Mouse (Mus musculus): ENCODE measurements around the gene Usp30.
A peak's percentile ranks its signal among the peaks of the same experiment; 100 is the strongest.

Gene Usp30

DNA sequence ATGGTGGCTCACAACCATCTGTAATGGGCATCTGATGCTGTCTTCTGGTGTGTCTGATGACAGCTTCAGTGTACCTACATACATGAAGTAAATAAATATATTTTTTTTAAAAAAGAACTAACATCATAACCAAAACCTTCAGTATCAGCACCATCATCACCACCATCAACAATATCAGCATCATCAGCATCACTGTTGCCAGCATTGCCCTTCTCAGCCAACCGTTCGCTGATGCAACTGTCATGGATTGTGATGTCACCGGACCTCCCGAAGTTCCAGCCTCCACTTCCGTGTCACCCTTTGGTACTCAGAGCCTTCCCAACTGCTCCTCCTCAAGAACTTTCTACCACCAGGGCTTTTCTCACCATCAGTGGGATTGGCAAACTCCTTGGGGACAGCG, at the start of gene Usp30:
Gene Usp30, plus strand, starts transcription at position 301 of the 400 bp plus-strand sequence.
- no peak for DNase-seq (ENCODE audit: low spot score in 2 of 2)

DNA sequence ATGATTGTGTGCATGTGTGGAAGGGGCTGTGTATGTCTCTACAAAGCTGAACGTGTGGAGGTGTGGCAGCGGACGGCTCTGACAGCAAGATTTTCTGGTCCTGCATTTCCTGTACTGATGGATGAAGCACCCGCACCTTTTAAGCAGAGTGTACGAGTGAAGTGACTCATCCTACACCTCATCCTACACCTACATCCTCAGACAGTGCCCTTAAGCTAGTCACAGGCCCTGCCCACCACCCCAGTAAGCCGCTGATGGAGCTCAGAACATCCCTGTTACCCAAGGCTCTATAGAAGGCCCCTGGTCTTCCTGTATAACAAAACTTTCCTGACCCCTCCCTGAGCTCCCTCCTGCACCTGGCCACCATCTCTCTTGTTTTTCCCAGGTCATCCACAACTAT, 40.9 kb upstream of the Usp30 start:
- DNase-seq (ENCODE audit: low spot score in 2 of 2), result no peak

DNA sequence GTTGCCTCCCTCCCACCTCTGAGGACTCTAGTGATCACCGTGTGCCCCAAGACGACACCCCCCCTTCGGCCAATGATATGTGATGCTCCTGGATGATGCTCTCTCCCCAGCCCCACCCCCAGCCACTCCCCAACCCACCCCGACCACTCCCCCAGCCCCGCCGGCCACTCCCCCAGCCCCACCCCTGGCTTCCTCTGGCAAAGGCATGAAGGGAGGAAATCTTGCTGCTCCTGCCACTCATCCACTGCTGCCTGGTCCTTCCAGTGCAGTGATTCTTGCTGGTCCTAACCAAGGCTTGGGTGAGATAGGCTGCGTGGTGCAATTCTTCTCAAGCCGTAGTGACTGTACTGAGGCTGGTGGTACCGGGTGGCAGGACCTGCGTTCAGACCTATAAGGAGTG, 40.4 kb upstream of the Usp30 start:
- no peak for DNase-seq (ENCODE audit: low spot score in 2 of 2)

DNA sequence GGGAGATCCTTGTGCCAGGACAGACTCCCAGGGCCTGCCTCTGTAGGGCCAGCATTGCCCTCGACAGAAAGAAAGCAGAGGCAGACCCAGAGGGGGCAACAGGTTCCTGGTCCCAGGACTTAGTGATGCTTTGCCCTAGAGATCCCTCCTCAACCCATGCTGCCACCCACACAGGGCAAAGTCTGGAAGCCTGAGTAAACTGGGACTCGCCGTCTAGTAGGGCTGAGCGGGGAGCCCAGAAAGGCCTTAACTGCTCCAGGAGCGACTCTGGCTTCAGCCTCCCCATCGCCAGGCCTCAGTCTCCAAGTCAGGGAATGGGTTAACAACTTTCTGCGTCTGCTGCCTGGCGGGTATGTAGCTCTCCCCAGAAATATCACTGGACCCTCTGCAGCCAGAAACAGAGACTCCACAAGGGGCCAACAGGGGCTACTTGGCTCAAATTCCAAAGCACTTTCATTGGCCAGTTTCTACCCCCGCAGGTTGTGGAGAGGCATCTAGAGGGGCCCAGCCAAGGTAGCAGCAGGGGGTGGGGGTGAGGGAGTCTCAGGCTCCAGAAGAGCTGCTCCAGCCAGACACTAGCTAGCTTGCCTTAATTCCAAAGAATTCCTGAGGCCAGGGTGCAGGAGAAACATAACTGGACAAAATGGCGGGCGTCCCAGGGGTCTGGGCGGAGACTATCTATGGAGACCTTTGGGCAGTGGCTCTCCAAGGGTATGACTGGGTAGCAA, 37.9 kb upstream of the Usp30 start:
- no peak for DNase-seq (ENCODE audit: low spot score in 2 of 2)

DNA sequence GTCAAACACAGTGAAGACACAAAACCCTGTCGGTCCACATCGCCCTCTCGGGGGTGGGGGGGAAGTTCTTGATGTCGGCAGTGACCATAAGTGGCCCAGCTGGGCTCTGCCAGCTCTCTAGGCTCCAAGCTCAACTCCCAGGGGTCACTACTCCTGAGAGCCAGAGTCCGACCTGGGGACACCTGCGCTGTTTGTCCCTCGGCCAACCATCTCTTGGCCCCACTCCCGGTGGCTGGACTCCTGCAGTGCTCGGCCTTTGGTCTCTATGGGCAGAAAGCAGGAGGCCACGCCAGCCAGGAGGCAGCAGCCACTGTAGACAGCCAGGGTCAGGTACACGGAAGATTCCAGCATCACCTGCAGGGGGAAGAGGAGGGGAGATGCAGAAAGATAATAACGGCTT, 37.1 kb upstream of the Usp30 start:
- no peak for DNase-seq (ENCODE audit: low spot score in 2 of 2)

DNA sequence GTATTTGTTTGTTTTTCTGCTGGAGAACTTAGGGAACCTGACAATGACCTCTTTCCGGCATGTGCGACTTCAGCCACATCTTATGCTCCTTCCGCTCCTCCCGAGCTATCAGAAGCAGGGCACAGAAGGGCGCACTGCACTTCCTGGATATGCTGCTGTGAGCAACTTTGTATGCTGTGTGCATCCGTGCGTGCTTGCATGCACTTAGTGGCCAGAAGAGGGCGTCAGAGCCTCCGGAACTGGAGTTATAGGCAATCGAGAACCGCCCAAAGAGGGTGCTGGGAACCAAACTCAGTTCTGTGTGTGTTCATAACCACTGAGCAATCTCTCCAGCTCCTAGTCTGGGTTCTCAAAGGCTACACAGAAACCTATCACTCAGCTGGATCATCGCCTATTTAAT, 34.6 kb upstream of the Usp30 start:
- no peak for DNase-seq (ENCODE audit: low spot score in 2 of 2)

DNA sequence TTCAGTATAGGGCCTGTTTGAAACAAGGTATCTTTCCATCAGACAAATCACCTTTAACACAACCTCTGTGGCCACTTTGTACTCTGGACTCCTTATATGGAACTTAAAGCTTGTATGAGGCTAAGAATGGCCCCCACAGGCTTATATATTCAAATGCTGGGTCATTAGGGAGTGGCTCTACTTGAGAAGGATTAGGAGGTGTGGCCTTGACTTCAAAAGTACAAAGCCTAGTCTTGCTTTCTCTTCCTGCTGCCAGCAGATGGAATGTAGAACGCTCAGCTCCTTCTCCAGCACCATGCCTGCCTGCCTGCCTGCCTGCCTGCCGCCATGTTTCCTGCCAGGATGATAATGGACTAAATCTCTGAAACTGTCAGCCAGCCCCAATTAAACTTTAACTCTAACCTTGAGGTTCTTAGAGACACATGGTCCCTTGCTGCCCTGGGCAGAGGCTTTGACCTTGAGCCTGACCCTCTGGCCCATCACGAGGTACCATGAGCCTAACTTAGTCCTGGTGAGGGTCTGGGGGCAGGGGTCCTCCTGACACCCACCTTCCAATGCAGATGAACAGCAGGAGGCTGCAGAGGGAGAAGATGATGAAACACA, 33.0 kb upstream of the Usp30 start:
- no peak for DNase-seq (ENCODE audit: low spot score in 2 of 2)

DNA sequence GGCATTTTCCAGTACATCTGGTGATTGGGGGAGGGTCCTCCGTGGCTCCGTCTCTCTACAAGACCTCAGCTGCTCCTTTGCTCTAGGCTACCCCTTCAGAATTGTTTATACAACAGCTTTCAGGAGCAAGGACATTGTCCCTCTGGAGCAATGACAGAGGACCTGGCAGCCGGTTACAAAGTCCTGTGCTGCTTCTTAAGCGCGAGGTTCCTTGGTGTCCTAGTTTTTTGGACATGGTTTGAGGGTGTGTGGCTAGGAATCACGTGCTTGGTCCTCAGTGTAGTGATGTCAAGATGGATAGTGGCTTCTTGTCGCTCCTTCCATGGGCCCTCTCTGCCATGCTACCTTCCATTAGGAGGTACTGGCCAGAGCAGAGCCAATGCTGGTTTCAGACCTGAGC, 30.9 kb upstream of the Usp30 start:
- DNase-seq (ENCODE audit: low spot score in 2 of 2), result no peak

DNA sequence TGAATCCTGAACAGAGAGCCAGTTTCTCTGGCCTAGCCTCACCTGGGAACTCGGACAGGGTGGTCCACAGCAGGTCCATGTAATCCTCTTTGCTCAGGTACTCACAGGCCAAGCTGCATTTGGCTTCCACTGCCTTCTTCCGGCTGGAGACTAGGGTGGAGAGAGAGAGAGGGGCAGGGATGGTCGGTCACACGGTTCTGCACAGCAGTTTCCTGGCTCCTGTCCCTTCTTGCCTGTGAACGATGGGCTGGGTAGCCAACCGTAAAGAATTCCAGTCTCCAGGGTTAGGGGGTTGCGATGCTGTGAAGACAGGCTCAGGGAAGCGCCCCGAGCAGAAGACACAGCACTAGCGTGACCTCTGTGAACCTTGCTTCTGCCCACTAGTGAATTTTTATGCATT, 30.1 kb upstream of the Usp30 start:
- DNase-seq (ENCODE audit: low spot score in 2 of 2), result no peak

DNA sequence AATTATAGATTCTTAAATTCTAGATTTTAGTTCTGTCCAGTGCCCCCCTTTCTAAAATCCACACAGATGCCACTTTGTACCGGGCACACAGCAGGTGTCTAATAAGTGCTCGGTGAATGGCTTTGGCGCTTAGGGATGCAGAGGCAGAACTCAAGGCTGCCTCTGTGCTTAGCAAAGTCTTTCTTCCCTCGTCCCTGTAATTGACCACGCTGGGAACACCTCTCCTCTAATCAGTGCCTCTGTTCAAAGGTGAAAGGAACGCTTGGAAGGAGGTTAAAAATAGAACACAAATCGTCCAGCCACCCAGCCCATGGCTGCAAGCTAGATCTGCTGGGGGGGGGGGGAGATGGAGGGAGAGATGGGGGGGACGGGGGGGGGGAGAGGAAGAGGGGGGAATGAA, 24.8 kb upstream of the Usp30 start:
- no peak for DNase-seq (ENCODE audit: low spot score in 2 of 2)

DNA sequence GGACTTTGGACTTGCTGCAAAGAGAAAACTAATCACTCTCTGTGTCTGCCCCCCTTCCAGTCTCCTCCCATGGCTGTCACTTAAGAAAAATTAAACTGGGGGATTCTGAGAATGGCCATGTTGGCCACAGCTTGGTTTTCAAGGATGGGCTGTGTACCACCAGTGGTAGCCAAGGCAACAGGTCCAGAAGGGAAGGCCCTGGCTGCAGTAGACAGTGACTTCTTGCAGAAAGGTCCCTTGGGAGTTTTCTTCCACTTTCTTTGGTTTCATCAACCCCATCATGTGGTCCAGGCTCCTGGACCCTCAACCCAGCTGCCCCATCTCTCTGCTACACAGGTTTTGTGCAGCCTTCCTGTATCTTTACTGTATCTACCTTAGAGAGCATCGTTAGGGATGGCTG, 24.4 kb upstream of the Usp30 start:
- no peak for DNase-seq (ENCODE audit: low spot score in 2 of 2)

DNA sequence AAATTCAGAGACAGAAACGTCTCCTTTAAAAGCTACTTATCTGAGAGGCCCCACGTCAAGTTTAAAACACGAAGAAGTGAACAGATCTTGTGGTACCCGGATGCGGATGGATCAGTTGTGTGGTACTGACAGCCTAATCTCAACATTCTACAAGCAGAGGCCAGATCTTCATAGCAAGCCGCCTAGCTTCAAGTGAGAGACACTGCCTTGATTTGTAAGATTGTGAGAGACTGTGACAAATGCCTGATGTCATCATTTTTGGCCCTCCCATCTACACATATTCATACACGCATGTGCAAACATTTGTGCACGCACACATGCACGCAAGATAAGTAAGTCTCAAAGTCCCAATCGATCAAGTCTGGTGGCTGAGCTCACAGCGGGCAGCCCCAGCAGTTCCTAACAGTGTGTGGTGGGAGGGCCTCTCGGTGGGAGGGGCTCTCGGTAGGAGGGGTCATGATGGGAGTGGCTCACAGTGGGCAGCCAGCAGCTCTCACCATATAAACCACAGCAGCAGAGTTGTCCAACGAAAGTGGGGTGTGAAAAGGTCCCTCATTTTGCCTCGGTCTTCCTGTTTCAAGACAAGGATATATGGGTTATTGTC, 23.8 kb upstream of the Usp30 start:
- DNase-seq (ENCODE audit: low spot score in 2 of 2), result no peak

DNA sequence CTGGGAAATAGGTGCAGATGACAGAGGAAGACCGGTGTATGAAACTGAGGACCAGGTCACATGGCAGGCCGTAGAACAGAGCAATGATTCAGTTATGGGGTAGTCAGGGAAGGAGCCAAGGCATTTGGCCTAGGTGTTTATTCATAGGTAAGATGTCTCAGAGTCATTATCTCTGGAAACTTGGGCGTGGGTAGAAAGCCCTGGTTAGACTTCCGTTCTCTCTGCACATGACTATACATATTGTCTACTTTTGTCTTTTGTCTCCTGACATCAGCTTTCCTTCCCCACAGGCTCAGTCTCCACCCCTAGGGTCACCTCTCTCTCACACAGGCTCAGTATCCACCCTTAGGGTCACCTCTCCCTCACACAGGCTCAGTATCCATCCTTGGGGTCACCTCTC, 21.5 kb upstream of the Usp30 start:
- DNase-seq (ENCODE audit: low spot score in 2 of 2), result no peak

DNA sequence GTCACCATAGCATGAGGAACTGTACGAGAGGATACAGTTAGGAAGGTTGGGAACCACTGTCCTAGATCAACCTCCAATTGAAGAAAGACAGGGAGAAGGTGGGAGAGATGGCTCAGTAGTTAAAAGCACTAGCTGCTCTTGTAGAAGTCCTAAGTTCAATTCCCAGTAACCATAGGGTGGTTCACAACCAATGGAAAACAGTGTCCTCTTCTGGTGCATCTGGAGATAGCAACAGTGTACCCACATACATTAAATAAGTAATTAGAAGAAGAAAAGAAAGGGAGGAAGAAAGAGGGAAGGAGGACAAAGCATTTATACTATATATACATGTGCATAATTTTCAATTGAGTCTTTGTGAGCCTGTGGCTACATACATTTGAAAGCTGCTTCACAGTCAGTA, 20.1 kb upstream of the Usp30 start:
- no peak for DNase-seq (ENCODE audit: low spot score in 2 of 2)

DNA sequence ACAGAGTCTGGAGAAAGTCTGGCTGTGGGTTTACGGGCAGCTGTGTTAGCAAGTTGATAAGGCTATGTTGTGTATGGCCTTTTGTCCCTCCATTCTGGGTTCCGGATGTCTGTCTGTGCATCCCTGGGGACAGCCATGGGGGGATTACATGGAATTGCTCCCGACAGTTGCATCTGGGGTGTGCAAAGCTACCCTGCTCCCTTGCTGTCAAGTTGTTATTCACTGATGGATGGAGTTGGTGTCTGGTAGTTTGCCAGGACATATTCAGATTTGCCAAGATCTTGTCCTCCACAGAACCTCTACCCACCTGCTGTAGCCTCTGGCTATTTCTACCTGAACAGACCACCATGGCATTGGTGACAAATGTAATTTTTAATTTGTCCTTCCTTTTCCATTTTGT, 19.1 kb upstream of the Usp30 start:
- no peak for DNase-seq (ENCODE audit: low spot score in 2 of 2)

DNA sequence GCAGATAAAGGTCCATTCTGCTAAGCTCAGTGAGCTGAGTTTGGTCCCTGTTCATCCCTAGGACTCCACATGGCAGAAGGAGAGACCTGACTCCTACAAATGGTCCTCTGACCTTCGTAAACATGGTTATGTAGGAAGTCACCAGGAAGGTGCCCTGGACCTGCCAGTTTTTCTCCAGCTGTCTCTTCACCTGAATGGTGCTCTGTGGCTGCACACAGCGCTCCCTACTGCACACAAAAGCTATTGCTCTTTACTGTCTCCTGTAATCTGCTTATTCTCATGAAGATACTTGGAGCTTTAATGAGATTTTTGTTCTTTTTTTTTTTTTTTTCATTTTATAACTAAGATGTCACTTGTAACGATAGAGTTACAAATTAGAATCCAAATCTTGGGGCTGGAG, 18.7 kb upstream of the Usp30 start:
- no peak for DNase-seq (ENCODE audit: low spot score in 2 of 2)

DNA sequence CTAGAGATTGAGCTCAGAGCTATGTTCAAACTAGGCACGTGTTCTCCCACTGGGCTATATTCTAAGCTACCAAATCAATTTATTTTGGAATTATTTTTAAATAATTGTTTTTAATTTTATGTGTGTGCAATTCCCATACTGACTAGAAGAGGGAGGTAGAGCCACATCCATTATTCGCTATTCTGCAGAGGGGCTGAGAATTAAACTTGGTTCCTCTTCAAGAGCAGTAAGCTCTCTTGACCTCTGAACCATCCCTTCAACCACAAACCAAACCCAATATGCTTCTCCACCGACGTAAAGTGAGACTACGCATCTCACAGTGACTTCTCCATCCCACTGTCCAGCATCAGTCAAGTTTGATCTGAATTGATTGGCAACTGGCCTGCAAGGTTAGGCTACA, 18.1 kb upstream of the Usp30 start:
- DNase-seq (ENCODE audit: low spot score in 2 of 2), result no peak

DNA sequence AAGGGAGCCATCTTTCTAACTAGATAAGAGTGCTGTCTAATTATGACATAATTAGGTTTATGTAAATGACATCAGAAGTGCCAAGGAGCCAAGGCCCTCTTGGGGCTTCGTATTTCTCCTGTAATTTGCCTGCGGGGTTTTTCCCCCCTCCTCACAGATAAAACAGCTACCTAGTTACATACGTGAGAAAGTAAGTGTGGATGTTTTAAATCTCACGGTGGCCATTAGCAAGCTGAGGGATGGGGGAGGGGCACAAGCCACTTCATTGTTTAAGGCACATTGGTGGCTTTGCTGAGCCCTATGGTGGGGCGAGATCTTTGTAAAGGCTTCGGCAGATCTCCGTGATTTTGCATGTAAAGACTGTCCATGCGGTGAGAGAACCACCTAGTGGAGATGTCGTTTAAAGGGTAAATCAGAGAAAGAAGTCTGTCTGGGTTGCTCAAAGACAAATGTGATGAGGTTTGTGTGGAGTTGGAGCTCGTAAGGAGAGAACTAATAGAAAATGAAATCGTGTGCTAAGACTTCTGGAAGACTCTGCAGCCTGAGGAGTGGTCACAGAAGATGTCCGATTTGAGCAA, 16.4 kb upstream of the Usp30 start:
- no peak for DNase-seq (ENCODE audit: low spot score in 2 of 2)

DNA sequence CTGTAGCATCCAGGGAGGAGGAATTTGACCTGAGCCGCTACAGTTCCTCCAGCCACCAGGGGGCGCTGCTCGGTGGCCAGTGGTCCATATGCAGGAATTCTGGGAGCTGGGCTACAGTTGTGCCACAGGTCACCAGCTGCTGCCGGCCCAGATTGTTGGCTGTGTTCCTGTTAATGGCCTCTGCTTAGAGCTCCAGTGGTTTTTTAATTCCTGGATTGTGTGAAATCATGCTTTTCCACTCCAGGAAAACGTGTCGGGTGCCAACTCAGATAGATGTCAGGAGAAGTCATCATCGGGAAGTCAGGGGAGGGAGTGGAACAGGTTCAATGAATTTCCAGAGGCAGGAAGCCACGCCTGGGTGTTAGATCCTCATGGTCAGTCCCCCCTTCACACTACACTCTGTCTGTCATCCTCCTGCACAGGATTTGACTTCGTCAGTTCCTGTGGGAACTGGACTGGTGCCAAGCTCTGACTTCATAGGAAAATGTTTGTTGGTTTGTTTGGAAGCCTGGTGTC, 13.0 kb upstream of the Usp30 start:
- DNase-seq (ENCODE audit: low spot score in 2 of 2), result peak in 1 of 2 experiments; percentile 41

DNA sequence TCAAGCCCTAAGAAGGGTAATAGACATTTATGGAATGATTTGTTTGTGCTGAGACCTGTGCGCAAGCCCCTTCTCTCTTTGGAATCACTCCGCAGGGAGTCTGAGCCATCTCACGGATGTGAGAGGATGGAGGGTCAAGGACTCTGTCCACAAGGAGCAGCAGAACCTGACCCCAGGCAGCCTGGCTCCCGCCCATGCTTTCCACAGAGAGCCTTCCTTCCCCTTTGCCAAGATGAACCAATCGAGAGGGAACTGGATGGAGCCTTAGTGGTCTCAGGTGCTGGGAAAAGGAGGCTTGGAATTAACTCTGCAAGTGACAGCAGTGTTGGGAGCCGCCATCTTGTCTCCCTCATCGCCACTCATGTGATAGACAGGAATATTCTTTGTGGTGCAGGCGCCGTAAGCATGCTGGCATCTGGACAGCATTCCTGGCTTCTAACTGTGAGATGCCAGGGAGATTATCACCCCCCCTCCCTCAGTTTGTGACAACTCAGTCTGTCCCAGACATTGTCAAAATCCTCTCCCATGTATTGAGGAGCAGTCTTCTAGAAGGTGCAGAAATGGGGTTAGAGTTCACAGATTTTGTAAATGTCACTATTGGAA, 8.0 kb upstream of the Usp30 start:
- DNase-seq (ENCODE audit: low spot score in 2 of 2), result no peak

DNA sequence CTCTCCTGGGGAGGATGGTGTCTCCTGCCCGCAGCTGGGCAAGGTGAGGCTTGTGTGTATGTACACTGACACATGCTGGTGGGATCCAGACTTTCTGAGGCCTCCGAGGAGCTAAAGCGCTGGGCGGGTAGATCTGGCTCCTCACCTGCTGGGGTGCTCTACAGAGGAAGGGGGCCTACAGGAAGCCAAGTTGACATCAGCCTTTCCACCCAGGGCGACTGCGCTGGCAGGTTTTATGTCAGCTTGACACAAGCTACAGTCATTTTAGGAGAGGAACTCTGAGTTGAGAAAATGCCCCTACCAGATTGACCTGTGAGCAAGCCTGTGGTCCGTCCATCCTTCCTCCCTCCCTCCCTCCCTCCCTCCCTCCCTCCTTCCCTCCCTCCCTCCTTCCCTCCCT, 3.6 kb upstream of the Usp30 start:
- DNase-seq (ENCODE audit: low spot score in 2 of 2), result no peak

DNA sequence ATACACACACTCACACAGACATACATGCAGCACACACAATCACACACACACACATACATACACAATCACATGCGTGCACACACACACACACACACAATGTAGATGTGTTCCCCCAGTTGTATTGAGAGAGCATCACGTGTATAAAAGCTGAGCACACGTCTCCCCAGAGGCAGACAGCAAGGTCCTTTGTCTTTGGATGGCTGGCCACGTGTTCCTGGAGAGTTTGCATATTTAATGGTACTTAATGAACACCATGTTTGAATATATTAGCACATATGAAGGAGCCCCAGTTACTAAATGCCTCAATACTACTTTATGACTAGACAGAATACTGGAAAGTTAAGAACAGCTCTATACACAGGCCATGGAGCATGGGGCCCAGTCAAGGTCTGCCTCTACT, 1.3 kb upstream of the Usp30 start:
- no peak for DNase-seq (ENCODE audit: low spot score in 2 of 2)

DNA sequence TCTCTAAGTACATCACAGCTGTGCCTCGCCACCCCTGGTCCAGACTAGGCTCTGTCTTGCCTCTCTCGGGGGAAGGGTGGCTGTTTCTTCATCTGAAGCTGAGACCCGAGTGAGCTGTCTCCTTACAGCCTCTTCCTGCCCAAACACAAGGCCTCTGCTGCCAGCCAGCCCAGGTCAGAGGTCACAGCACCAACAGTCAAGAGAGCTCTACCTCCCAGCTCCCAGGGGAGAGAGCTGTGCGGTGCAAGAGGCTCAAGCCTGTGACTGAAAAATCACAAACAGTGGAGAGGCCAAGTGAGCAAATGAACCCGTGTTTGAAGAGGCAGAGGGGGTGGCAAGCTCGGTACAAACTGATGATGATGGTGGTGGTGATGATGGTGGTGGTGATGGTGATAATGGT, 1.3 kb downstream of the Usp30 start:
- no peak for DNase-seq (ENCODE audit: low spot score in 2 of 2)

Data from thymus, postnatal 10 days (tissue).